Mouse (Mus musculus) bone marrow macrophage, adult 2 months (primary cell): ENCODE measurements around the gene Vgll4. TPM values are rescaled to one million over a fixed set of nuclear protein-coding genes. Genes with fewer than 3 reads are reported as not detected.

ENCODE experiments used
- H3K27ac ChIP-seq: 2 replicates; pipeline ENCODE4 v1.5.1; 2012; ENCODE audit warnings: low read depth, low read length; ENCODE audit not compliant: insufficient read depth
- H3K4me1 ChIP-seq: 2 replicates; pipeline ENCODE4 v1.6.1; 2012; ENCODE audit warnings: low read length; ENCODE audit not compliant: control insufficient read depth, insufficient read depth
- H3K4me3 ChIP-seq: 2 replicates; pipeline ENCODE4 v1.5.1; 2012; ENCODE audit warnings: mild to moderate bottlenecking, low read length, moderate library complexity; ENCODE audit not compliant: insufficient read depth
- CTCF ChIP-seq: IDR thresholded peaks from 2 replicates; pipeline ENCODE4 v1.5.1; 2012; ENCODE audit warnings: low read depth, mild to moderate bottlenecking, low read length, moderate library complexity
- POLR2A ChIP-seq: IDR thresholded peaks from 2 replicates; pipeline ENCODE4 v1.6.1; 2012; ENCODE audit warnings: mild to moderate bottlenecking, low read depth, low read length, borderline replicate concordance
- polyA plus RNA-seq: library from polyadenylated mRNA; stranded (reverse); fragments of >200 nt; gene quantifications from 2 replicates; pipeline ENCODE4 v1.2.4, GENCODE M21; 2012; ENCODE audit not compliant: missing spikeins, insufficient read depth, insufficient read length

The Vgll4 gene
- polyA plus RNA-seq, 1 experiment = 39.5 TPM

- Histone ChIP-seq H3K4me1 (peaks cover 64% of the 10 kb centered on the region), H3K4me3 (no peak overlapping the region)
These were observed 55.6 kb downstream of the Vgll4 start for GRCm38 (mm10) chr6:114914041-114914716.

GRCm38 (mm10) chr6:114913142-114913541 lies 56.7 kb downstream of the Vgll4 start:
- no peak overlapping the region for H3K4me3 ChIP-seq

More at GRCm38 (mm10) chr6:114914041-114914716, 55.6 kb downstream of the Vgll4 start:
- no peak overlapping the region for H3K27ac ChIP-seq
- no peak for TF ChIP-seq POLR2A
- no peak for TF ChIP-seq CTCF

GRCm38 (mm10) chr6:114911540-114911939 lies 58.3 kb downstream of the Vgll4 start:
- no peak for TF ChIP-seq POLR2A
- TF ChIP-seq CTCF = no peak
- no peak overlapping the region for H3K27ac ChIP-seq
- peaks cover 51% of the 10 kb centered on the region for H3K4me1 ChIP-seq
- no peak overlapping the region for H3K4me3 ChIP-seq

More at GRCm38 (mm10) chr6:114913142-114913541, 56.7 kb downstream of the Vgll4 start:
- Histone ChIP-seq H3K27ac (no peak overlapping the region), H3K4me1 (peaks cover 57% of the 10 kb centered on the region)
- TF ChIP-seq CTCF (no peak), POLR2A (no peak)

GRCm38 (mm10) chr6:114909801-114910200 lies 60.0 kb downstream of the Vgll4 start:
- Histone ChIP-seq H3K27ac (no peak overlapping the region), H3K4me3 (no peak overlapping the region), H3K4me1 (peaks cover 44% of the 10 kb centered on the region)
- TF ChIP-seq CTCF (no peak), POLR2A (no peak)

GRCm38 (mm10) chr6:114907459-114907858 lies 62.3 kb downstream of the Vgll4 start:
- Histone ChIP-seq H3K4me3 (no peak overlapping the region), H3K4me1 (peaks cover 30% of the 10 kb centered on the region), H3K27ac (no peak overlapping the region)
- TF ChIP-seq CTCF (no peak), POLR2A (no peak)

GRCm38 (mm10) chr6:114906209-114906608 lies 63.6 kb downstream of the Vgll4 start:
- Histone ChIP-seq H3K27ac (no peak overlapping the region), H3K4me3 (no peak overlapping the region), H3K4me1 (peaks cover 27% of the 10 kb centered on the region)
- no peak for TF ChIP-seq CTCF
- no peak for TF ChIP-seq POLR2A

GRCm38 (mm10) chr6:114905253-114906028 lies 64.4 kb downstream of the Vgll4 start:
- Histone ChIP-seq H3K27ac (no peak overlapping the region), H3K4me1 (peaks cover 27% of the 10 kb centered on the region), H3K4me3 (no peak overlapping the region)
- TF ChIP-seq POLR2A (no peak), CTCF (no peak)

GRCm38 (mm10) chr6:114904818-114905217 lies 65.0 kb downstream of the Vgll4 start:
- Histone ChIP-seq H3K4me1 (peaks cover 29% of the 10 kb centered on the region), H3K4me3 (no peak overlapping the region), H3K27ac (no peak overlapping the region)
- TF ChIP-seq POLR2A (no peak), CTCF (no peak)

- Histone ChIP-seq H3K4me1 (peaks cover 29% of the 10 kb centered on the region), H3K4me3 (no peak overlapping the region)
- TF ChIP-seq POLR2A (no peak), CTCF (no peak)
These were observed 65.6 kb downstream of the Vgll4 start for GRCm38 (mm10) chr6:114904233-114904632.

GRCm38 (mm10) chr6:114901921-114902320 lies 67.9 kb downstream of the Vgll4 start:
- TF ChIP-seq POLR2A (no peak), CTCF (no peak)
- no peak overlapping the region for H3K27ac ChIP-seq
- H3K4me1 ChIP-seq = peaks cover 20% of the 10 kb centered on the region
- no peak overlapping the region for H3K4me3 ChIP-seq

More at GRCm38 (mm10) chr6:114904233-114904632, 65.6 kb downstream of the Vgll4 start:
- H3K27ac ChIP-seq = no peak overlapping the region
